Comparison of ENCODE assay signal across 18 mouse cellular contexts in genomic region chr7:29912172-29912571, GRCm38 (mm10).
"Had no signal": no experiment of that assay in that cellular context is flagged by ENCODE, and none has a peak within 500 bp of the region (broad histone marks: within the 10 kb centered on the region; RNA-seq: fewer than 3 reads in every experiment).

No protein-coding gene starts in this region.

- H3K27me3 ChIP-seq: midbrain, embryonic 12.5 days; neural tube, embryonic 13.5 days; neural tube, embryonic 15.5 days had no signal

- H3K27ac ChIP-seq: midbrain, embryonic 12.5 days; neural tube, embryonic 13.5 days; neural tube, embryonic 15.5 days had no signal

- DNase-seq: lung, adult 18-20 months; lung, embryonic 14.5 days; lung, postnatal 10 days; lung, postnatal 4 days; midbrain, embryonic 14.5 days; retina, postnatal 1 day; right cerebral cortex, adult 18-20 months; right cerebral cortex, postnatal 25 days; right cerebral cortex, postnatal 4 days; spleen, adult 18-20 months; thymus, adult 18-20 months; thymus, postnatal 14 days; thymus, postnatal 36 days had no signal

- H3K9ac ChIP-seq: lung, embryonic 14.5 days; midbrain, embryonic 12.5 days; neural tube, embryonic 13.5 days; neural tube, embryonic 15.5 days had no signal

- ATAC-seq: midbrain, embryonic 16.5 days had no signal

- H3K9me3 ChIP-seq: neural tube, embryonic 15.5 days had no signal

- H3K4me3 ChIP-seq: midbrain, embryonic 12.5 days; myocyte; neural tube, embryonic 13.5 days; neural tube, embryonic 15.5 days had no signal

- H3K4me2 ChIP-seq: lung, embryonic 14.5 days; midbrain, embryonic 12.5 days; neural tube, embryonic 13.5 days; neural tube, embryonic 15.5 days had no signal
